Mouse (Mus musculus) midbrain, embryonic 16.5 days (tissue): ENCODE data around the gene Cox10. TPM values are rescaled to one million over a fixed set of nuclear protein-coding genes. Genes with fewer than 3 reads are reported as not detected.

Experiments
- ATAC-seq: fragments of 200-750 bp; cut with Nextera tagmentation; 2 replicates; pipeline ENCODE4 v1.8.0; 2017; ENCODE audit warnings: moderate TSS enrichment
- H3K27ac ChIP-seq: fragments of 300-500 bp; sonication (generic); 2 replicates; pipeline ENCODE4 v1.5.1; 2014; ENCODE audit warnings: mild to moderate bottlenecking, low read length, mixed read lengths
- H3K27me3 ChIP-seq: fragments of 300-500 bp; sonication (generic); 2 replicates; pipeline ENCODE4 v1.6.1; 2014; ENCODE audit warnings: low read depth, low read length, mixed read lengths; ENCODE audit not compliant: control insufficient read depth, insufficient read depth
- H3K36me3 ChIP-seq: fragments of 300-500 bp; sonication (generic); 2 replicates; pipeline ENCODE4 v1.6.1; 2014; ENCODE audit warnings: mild to moderate bottlenecking, low read length, moderate library complexity, mixed read lengths; ENCODE audit not compliant: control insufficient read depth, insufficient read depth
- H3K4me1 ChIP-seq: fragments of 300-500 bp; sonication (generic); 2 replicates; pipeline ENCODE4 v1.6.1; 2014; ENCODE audit warnings: mild to moderate bottlenecking, low read length, mixed read lengths; ENCODE audit not compliant: control insufficient read depth, insufficient read depth
- H3K4me2 ChIP-seq: fragments of 300-500 bp; sonication (generic); 2 replicates; pipeline ENCODE4 v1.6.1; 2014; ENCODE audit warnings: mild to moderate bottlenecking, low read length, mixed read lengths
- H3K4me3 ChIP-seq: fragments of 300-500 bp; sonication (generic); 2 replicates; pipeline ENCODE4 v1.5.1; 2014; ENCODE audit warnings: low read depth, mild to moderate bottlenecking, low read length, moderate library complexity, mixed read lengths
- H3K9ac ChIP-seq: fragments of 300-500 bp; sonication (generic); 2 replicates; pipeline ENCODE4 v1.6.1; 2014; ENCODE audit warnings: low read depth, low read length, mixed read lengths
- H3K9me3 ChIP-seq: fragments of 300-500 bp; sonication (generic); replicated peaks from 2 replicates; pipeline ENCODE4 v1.6.1; 2014; ENCODE audit warnings: mild to moderate bottlenecking, low read length, mixed read lengths; ENCODE audit not compliant: control insufficient read depth, poor library complexity, severe bottlenecking
- WGBS: fragments of 180-500 bp; shearing (Covaris S2); extraction: QIAGEN DNeasy Blood & Tissue Kit; methylation state at CpG from one replicate; pipeline ENCODE4 v1.1.7; 2014; 5-methylcytosine and 5-hydroxymethylcytosine counted together
- polyA plus RNA-seq: library from polyadenylated mRNA; unstranded; fragments of >200 nt; fragmentation: Nextera tagmentation; extraction: Ambion mirVana; gene quantifications from 2 replicates; pipeline ENCODE4 v1.2.1, GENCODE M21; 2015

The Cox10 gene
- polyA plus RNA-seq, 1 experiment from 2014 or later = 26.1 TPM

- no peaks in the 10 kb centered on the region for H3K27me3 ChIP-seq
- no peak for ATAC-seq
- no peak overlapping the region for H3K9ac ChIP-seq
- H3K4me3 ChIP-seq = no peak overlapping the region
- H3K4me2 ChIP-seq = no peak overlapping the region
- peaks cover 5% of the 10 kb centered on the region; the same call in 1 of the 2 replicates for H3K36me3 ChIP-seq
- no peaks in the 10 kb centered on the region for H3K9me3 ChIP-seq
- WGBS = 29% methylated on average over 3 of the region's 3 CpGs
- peak overlapping the region; percentile 62 for H3K27ac ChIP-seq
- peaks cover 12% of the 10 kb centered on the region; the same call in 1 of the 2 replicates for H3K4me1 ChIP-seq
Measured at GRCm38 (mm10) chr11:63968388-63969035, 110.8 kb downstream of the Cox10 start.

GRCm38 (mm10) chr11:63967641-63968387 is 111.5 kb downstream of the Cox10 start:
- Histone ChIP-seq H3K9me3 (no peaks in the 10 kb centered on the region), H3K4me3 (no peak overlapping the region), H3K27me3 (no peaks in the 10 kb centered on the region), H3K9ac (no peak overlapping the region), H3K27ac (no peak overlapping the region), H3K36me3 (peaks cover 12% of the 10 kb centered on the region), H3K4me1 (peaks cover 12% of the 10 kb centered on the region; the same call in 1 of the 2 replicates), H3K4me2 (no peak overlapping the region)
- ATAC-seq = no peak
- 78% methylated on average over 9 of the region's 9 CpGs for WGBS

GRCm38 (mm10) chr11:63965437-63965836 is 113.8 kb downstream of the Cox10 start:
- peaks cover 12% of the 10 kb centered on the region; the same call in 1 of the 2 replicates for H3K4me1 ChIP-seq
- H3K9me3 ChIP-seq = no peaks in the 10 kb centered on the region
- WGBS = 78% methylated on average over 5 of the region's 5 CpGs
- H3K27ac ChIP-seq = peak overlapping the region; percentile 14; the same call in 1 of the 2 replicates
- peaks cover 10% of the 10 kb centered on the region for H3K36me3 ChIP-seq
- H3K4me3 ChIP-seq = no peak overlapping the region
- H3K9ac ChIP-seq = no peak overlapping the region
- ATAC-seq = no peak
- no peak overlapping the region for H3K4me2 ChIP-seq
- no peaks in the 10 kb centered on the region for H3K27me3 ChIP-seq

GRCm38 (mm10) chr11:63957207-63957606 is 122.1 kb downstream of the Cox10 start:
- no peak overlapping the region for H3K9ac ChIP-seq
- no peak overlapping the region for H3K4me2 ChIP-seq
- no peak for ATAC-seq
- H3K4me3 ChIP-seq = no peak overlapping the region
- H3K36me3 ChIP-seq = no peaks in the 10 kb centered on the region
- H3K9me3 ChIP-seq = no peaks in the 10 kb centered on the region
- WGBS = 33% methylated on average over 4 of the region's 4 CpGs
- peaks cover 10% of the 10 kb centered on the region; the same call in 1 of the 2 replicates for H3K4me1 ChIP-seq
- no peaks in the 10 kb centered on the region for H3K27me3 ChIP-seq
- no peak overlapping the region for H3K27ac ChIP-seq

GRCm38 (mm10) chr11:63956748-63957147 is 122.5 kb downstream of the Cox10 start:
- Histone ChIP-seq H3K4me3 (no peak overlapping the region), H3K27ac (no peak overlapping the region), H3K4me1 (peaks cover 14% of the 10 kb centered on the region; the same call in 1 of the 2 replicates), H3K4me2 (no peak overlapping the region), H3K27me3 (no peaks in the 10 kb centered on the region), H3K9me3 (no peaks in the 10 kb centered on the region), H3K9ac (no peak overlapping the region), H3K36me3 (no peaks in the 10 kb centered on the region)
- 18% methylated on average over 7 of the region's 7 CpGs for WGBS
- no peak for ATAC-seq

GRCm38 (mm10) chr11:63953887-63954286 is 125.4 kb downstream of the Cox10 start:
- WGBS = 71% methylated on average over 2 of the region's 2 CpGs
- ATAC-seq = no peak
- Histone ChIP-seq H3K4me1 (peaks cover 14% of the 10 kb centered on the region; the same call in 1 of the 2 replicates), H3K4me3 (no peak overlapping the region), H3K27me3 (no peaks in the 10 kb centered on the region), H3K27ac (no peak overlapping the region), H3K4me2 (no peak overlapping the region), H3K9ac (no peak overlapping the region), H3K9me3 (no peaks in the 10 kb centered on the region), H3K36me3 (no peaks in the 10 kb centered on the region)

- Histone ChIP-seq H3K36me3 (no peaks in the 10 kb centered on the region), H3K27me3 (no peaks in the 10 kb centered on the region), H3K4me1 (peaks cover 14% of the 10 kb centered on the region; the same call in 1 of the 2 replicates), H3K9me3 (no peaks in the 10 kb centered on the region), H3K4me2 (no peak overlapping the region; the same call in 1 of the 2 replicates), H3K9ac (no peak overlapping the region), H3K4me3 (no peak overlapping the region), H3K27ac (no peak overlapping the region)
- 12% methylated on average over 4 of the region's 4 CpGs for WGBS
- ATAC-seq = no peak
Measured at GRCm38 (mm10) chr11:63952743-63953191, 126.5 kb downstream of the Cox10 start.

GRCm38 (mm10) chr11:63951831-63952631 is 127.2 kb downstream of the Cox10 start:
- H3K36me3 ChIP-seq = no peaks in the 10 kb centered on the region
- peaks cover 14% of the 10 kb centered on the region; the same call in 1 of the 2 replicates for H3K4me1 ChIP-seq
- peak; percentile 73 for ATAC-seq
- 0 out of 2 replicates have a peak overlapping the region, but pooled peaks have one; percentile 2 for H3K9ac ChIP-seq
- H3K27ac ChIP-seq = no peak overlapping the region
- WGBS = 6% methylated on average over 19 of the region's 19 CpGs
- H3K4me3 ChIP-seq = no peak overlapping the region
- peak overlapping the region; percentile 46 for H3K4me2 ChIP-seq
- H3K27me3 ChIP-seq = no peaks in the 10 kb centered on the region
- H3K9me3 ChIP-seq = no peaks in the 10 kb centered on the region
